ENCODE assay signal across 15 mouse cellular contexts in the genomic region with DNA sequence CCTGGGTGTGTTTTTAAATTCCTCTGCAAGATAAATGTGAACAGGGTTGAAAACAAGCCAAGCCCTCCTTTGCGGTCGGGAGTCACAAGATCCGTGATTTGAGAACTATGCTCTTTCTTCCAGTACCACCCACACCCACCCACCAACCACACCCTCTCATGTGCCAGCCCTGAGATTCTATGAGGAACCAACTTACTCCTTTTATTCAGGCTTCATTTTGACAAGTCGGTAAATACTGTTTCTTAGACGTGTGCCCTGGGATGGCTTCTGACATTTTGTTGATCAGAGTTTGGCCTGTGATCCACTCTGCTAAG.
DNase-seq lines count a peak whose midpoint lies in the region; ATAC-seq lines count a peak whose summit lies in the region.
"Had no signal": no experiment of that assay in that cellular context is flagged by ENCODE, and none has a peak within 500 bp of the region (broad histone marks: within the 10 kb centered on the region; RNA-seq: fewer than 3 reads in every experiment).

No protein-coding gene starts in this region.

- intact Hi-C loops in heart, postnatal 14 days (cut with DNase I), result no loop called here

- peak overlapping the region; percentile 77 for H3K27ac ChIP-seq in heart, embryonic 15.5 days
- H3K27ac ChIP-seq in hindbrain, embryonic 10.5 days, result no peak overlapping the region
- H3K27ac ChIP-seq: forebrain, embryonic 10.5 days; neural tube, embryonic 12.5 days had no signal

- WGBS in heart, embryonic 15.5 days, result 31% methylated on average over 5 of the region's 5 CpGs
- WGBS in hindbrain, embryonic 10.5 days, result 76% methylated on average over 5 of the region's 5 CpGs

- no peak overlapping the region; the same call in 1 of the 2 replicates for H3K4me3 ChIP-seq in heart, embryonic 15.5 days
- H3K4me3 ChIP-seq in hindbrain, embryonic 10.5 days, result no peak overlapping the region
- H3K4me3 ChIP-seq: forebrain, embryonic 10.5 days; neural tube, embryonic 12.5 days had no signal

- DNase-seq in heart, postnatal 14 days, result no peak
- DNase-seq in R1 (ENCODE audit: low read depth, low spot score), result peak; percentile 19
- DNase-seq in lung, adult 18-20 months, result peak; percentile 59 to 60
- no peak for DNase-seq in right cerebral cortex, postnatal 4 days
- DNase-seq in retina, embryonic 14.5 days (ENCODE audit: low spot score), result no peak
- no peak for DNase-seq in hindbrain, embryonic 10.5 days (ENCODE audit: low spot score)
- DNase-seq: adrenal gland, postnatal 14 days; cerebellum, postnatal 36 days; kidney, adult 8-10 months; right cerebral cortex, postnatal 14 days; thymus, adult 18-20 months had no signal

- no peaks in the 10 kb centered on the region for H3K27me3 ChIP-seq in heart, embryonic 15.5 days
- H3K27me3 ChIP-seq in hindbrain, embryonic 10.5 days (ENCODE audit: insufficient read depth, poor library complexity, severe bottlenecking), result 0 out of 2 replicates have a peak, but pooled peaks cover 3% of the 10 kb centered on the region
- H3K27me3 ChIP-seq: neural tube, embryonic 12.5 days had no signal

- H3K4me1 ChIP-seq in heart, embryonic 15.5 days (replicated peaks), result peaks cover 42% of the 10 kb centered on the region
- peaks cover 47% of the 10 kb centered on the region for H3K4me1 ChIP-seq in hindbrain, embryonic 10.5 days (replicated peaks)

- H3K9me3 ChIP-seq in heart, embryonic 15.5 days (replicated peaks), result no peaks in the 10 kb centered on the region
- no peaks in the 10 kb centered on the region for H3K9me3 ChIP-seq in hindbrain, embryonic 10.5 days
- H3K9me3 ChIP-seq: neural tube, embryonic 12.5 days had no signal

- no peaks in the 10 kb centered on the region for H3K36me3 ChIP-seq in heart, embryonic 15.5 days
- H3K36me3 ChIP-seq in hindbrain, embryonic 10.5 days, result no peaks in the 10 kb centered on the region
- H3K36me3 ChIP-seq: neural tube, embryonic 12.5 days had no signal

- ATAC-seq in heart, embryonic 15.5 days (replicated peaks; ENCODE audit: insufficient number of reproducible peaks, insufficient read depth, low FRiP score, low read depth), result no peak
- ATAC-seq in monocyte, adult 5-6 weeks (replicated peaks; ENCODE audit: insufficient number of reproducible peaks, low FRiP score, low TSS enrichment, poor library complexity, severe bottlenecking), result peak; percentile 78

- no peak overlapping the region for H3K9ac ChIP-seq in heart, embryonic 15.5 days
- H3K9ac ChIP-seq: neural tube, embryonic 12.5 days had no signal

- peak overlapping the region; percentile 40 for H3K4me2 ChIP-seq in heart, embryonic 15.5 days
- H3K4me2 ChIP-seq: neural tube, embryonic 12.5 days had no signal

Comparison
In these comparisons a context has a peak if more than half of its experiments do, and no peak if none do; other contexts are left out.
1. DNase-seq: peak in R1 (single experiment) and lung, adult 18-20 months (2 of 2); none in heart, postnatal 14 days (0 of 2), right cerebral cortex, postnatal 4 days (single experiment), retina, embryonic 14.5 days (single experiment) and hindbrain, embryonic 10.5 days (single experiment).